Mouse (Mus musculus) hindbrain, embryonic 11.5 days (tissue): ENCODE measurements at regions not wholly inside any gene's neighbourhood (a gene's known extent, or its start where the extent isn't known, plus 50 kb on each side); places are given as distances from the start of the nearest gene placed in this dataset.

Source experiments
- ATAC-seq: fragments of 200-750 bp; cut with Nextera tagmentation; 2 replicates; pipeline ENCODE4 v1.8.0; 2017; ENCODE audit warnings: mild to moderate bottlenecking, moderate TSS enrichment, moderate library complexity; ENCODE audit not compliant: low FRiP score
- DNase-seq: peaks from one replicate; pipeline ENCODE4 v3.0.0-alpha.2; 2015; ENCODE audit warnings: low spot score
- H3K27ac ChIP-seq: fragments of 300-500 bp; sonication (generic); 2 replicates; pipeline ENCODE4 v1.5.1; 2014; ENCODE audit warnings: mild to moderate bottlenecking, low read depth, low read length
- H3K27me3 ChIP-seq: fragments of 300-500 bp; sonication (generic); 2 replicates; pipeline ENCODE4 v1.6.1; 2014; ENCODE audit warnings: mild to moderate bottlenecking, low read length, moderate library complexity, mixed read lengths; ENCODE audit not compliant: control insufficient read depth, insufficient read depth
- H3K36me3 ChIP-seq: fragments of 300-500 bp; sonication (generic); 2 replicates; pipeline ENCODE4 v1.6.1; 2014; ENCODE audit warnings: mild to moderate bottlenecking, low read length, moderate library complexity, mixed read lengths; ENCODE audit not compliant: control insufficient read depth, insufficient read depth
- H3K4me1 ChIP-seq: fragments of 300-500 bp; sonication (generic); replicated peaks from 2 replicates; pipeline ENCODE4 v1.6.1; 2014; ENCODE audit warnings: low read length, mixed read lengths; ENCODE audit not compliant: control insufficient read depth, insufficient read depth
- H3K4me2 ChIP-seq: fragments of 300-500 bp; sonication (generic); replicated peaks from 2 replicates; pipeline ENCODE4 v1.6.1; 2014; ENCODE audit warnings: mild to moderate bottlenecking, low read depth, low read length
- H3K4me3 ChIP-seq: fragments of 300-500 bp; sonication (generic); 2 replicates; pipeline ENCODE4 v1.5.1; 2014; ENCODE audit warnings: low read depth, low read length
- H3K9ac ChIP-seq: fragments of 300-500 bp; sonication (generic); 2 replicates; pipeline ENCODE4 v1.6.1; 2014; ENCODE audit warnings: low read depth, low read length
- H3K9me3 ChIP-seq: fragments of 300-500 bp; sonication (generic); 2 replicates; pipeline ENCODE4 v1.6.1; 2016; ENCODE audit warnings: low read length; ENCODE audit not compliant: control insufficient read depth
- WGBS: fragments of 180-500 bp; shearing (Covaris S2); extraction: QIAGEN DNeasy Blood & Tissue Kit; methylation state at CpG from one replicate; pipeline ENCODE4 v1.1.7; 2014; 5-methylcytosine and 5-hydroxymethylcytosine counted together

DNA sequence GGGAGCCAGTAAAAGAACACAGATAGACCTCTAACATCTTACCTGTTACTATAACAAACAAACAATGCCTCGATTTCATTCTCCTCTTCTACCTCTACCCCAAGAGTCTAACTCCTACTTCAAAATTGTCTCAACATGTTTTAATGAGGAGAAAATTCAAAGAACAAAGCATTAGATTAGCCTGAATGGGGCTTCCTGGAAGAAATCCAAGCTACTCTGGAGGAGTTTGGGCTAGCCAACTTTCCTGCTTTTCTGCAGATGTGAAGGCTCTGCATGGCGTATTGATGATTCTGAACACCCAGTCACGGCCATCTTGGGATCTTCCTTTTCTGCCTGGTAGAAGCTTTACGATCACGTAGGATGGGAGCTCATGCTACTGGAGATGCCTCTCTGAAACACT, 62.9 kb upstream of the Boc start:
- WGBS: 87% methylated on average over 5 of the region's 5 CpGs

GRCm38 (mm10) chr16:44620536-44620935, 61.8 kb upstream of the Boc start:
- no peaks in the 10 kb centered on the region for H3K9me3 ChIP-seq
- no peaks in the 10 kb centered on the region for H3K4me1 ChIP-seq
- no peaks in the 10 kb centered on the region for H3K36me3 ChIP-seq
- WGBS: 91% methylated on average over 2 of the region's 2 CpGs
- no peaks in the 10 kb centered on the region for H3K27me3 ChIP-seq
- H3K4me3 ChIP-seq: no peak overlapping the region
- DNase-seq (no peak), ATAC-seq (no peak)
- no peak overlapping the region for H3K9ac ChIP-seq
- no peak overlapping the region for H3K4me2 ChIP-seq
- H3K27ac ChIP-seq: no peak overlapping the region

More for the DNA sequence above, 62.9 kb upstream of the Boc start:
- DNase-seq (no peak), ATAC-seq (no peak)
- H3K27ac ChIP-seq: no peak overlapping the region
- H3K27me3 ChIP-seq: no peaks in the 10 kb centered on the region
- no peak overlapping the region for H3K4me2 ChIP-seq
- H3K36me3 ChIP-seq: no peaks in the 10 kb centered on the region
- no peaks in the 10 kb centered on the region for H3K9me3 ChIP-seq
- H3K9ac ChIP-seq: no peak overlapping the region
- H3K4me3 ChIP-seq: no peak overlapping the region
- no peaks in the 10 kb centered on the region for H3K4me1 ChIP-seq

DNA sequence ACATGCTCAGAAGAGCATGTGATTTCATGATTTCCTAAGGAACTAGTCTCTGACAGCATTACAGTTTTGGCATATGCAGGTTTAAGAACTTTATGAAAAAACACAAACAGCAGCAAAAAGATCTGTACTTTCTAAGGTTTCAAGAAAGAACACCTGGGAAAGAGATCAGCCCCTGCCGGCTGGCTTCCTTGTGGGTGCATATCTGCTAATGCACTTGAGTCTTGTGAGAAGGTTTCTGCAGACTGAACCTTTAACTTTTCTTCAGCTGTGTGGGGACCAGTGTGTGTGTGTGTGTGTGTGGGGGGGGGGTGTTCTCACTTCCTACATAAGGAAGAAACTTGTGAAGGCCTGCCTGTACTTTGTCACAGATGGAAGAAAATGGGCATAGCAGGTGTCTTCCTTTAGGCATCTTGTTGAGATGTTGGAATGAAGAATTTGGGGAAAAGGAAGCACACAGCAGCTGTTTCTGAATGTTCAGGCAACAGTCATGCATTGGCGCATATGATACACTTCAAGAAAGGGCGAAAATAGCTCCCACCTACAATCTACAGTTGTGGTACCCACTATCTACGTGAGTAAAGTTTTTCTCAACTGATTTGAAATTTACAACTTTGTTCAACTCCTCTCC, 60.9 kb upstream of the Boc start:
- ATAC-seq: no peak
- H3K36me3 ChIP-seq: no peaks in the 10 kb centered on the region
- no peak overlapping the region for H3K4me2 ChIP-seq
- no peaks in the 10 kb centered on the region for H3K9me3 ChIP-seq
- no peaks in the 10 kb centered on the region for H3K27me3 ChIP-seq
- H3K27ac ChIP-seq: no peak overlapping the region
- WGBS: 86% methylated on average over 4 of the region's 4 CpGs
- H3K4me1 ChIP-seq: no peaks in the 10 kb centered on the region
- H3K9ac ChIP-seq: no peak overlapping the region
- no peak for DNase-seq
- H3K4me3 ChIP-seq: no peak overlapping the region

DNA sequence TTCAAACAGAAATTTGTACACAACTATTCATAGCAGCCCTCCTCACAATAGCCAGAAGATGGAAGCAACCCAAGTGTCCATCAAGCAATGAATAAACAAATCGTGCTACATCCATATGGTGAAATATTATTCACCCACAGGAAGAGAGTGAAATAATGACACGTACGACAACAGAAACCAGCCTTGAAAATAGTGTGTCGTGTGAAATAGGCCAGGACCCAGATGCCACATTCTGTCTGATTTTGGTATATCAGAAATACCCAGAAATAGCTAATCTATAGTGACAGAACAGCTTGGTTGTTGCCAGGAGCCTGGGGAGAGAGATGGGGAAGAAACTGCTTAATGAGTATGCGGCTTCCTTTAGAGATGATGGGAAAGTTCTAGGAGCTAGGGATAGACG, 58.3 kb upstream of the Boc start:
- Histone ChIP-seq H3K9me3 (no peaks in the 10 kb centered on the region), H3K36me3 (no peaks in the 10 kb centered on the region), H3K4me3 (no peak overlapping the region), H3K27me3 (no peaks in the 10 kb centered on the region), H3K9ac (no peak overlapping the region), H3K4me1 (no peaks in the 10 kb centered on the region), H3K27ac (no peak overlapping the region), H3K4me2 (no peak overlapping the region)
- WGBS: 77% methylated on average over 6 of the region's 6 CpGs
- ATAC-seq (no peak), DNase-seq (no peak)

DNA sequence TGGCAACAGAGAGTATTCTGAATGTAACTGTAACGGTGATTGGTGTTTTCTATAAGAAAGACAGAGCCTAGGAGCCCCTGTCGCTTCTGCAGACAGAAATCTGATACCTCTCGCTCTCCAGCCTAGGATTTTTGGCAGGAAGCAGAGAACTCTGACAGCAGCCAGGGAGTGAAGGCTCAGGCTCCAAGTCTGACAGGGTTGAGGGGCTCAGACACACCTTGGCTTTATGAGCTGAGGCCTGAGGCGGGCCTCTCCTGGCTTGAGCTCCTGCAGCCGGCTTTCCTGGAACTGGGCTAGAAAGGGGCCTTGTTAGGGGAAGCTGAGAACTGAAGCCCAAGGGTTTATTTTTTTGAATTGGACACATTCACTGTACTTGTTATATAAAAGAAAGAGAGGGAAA, 57.7 kb upstream of the Boc start:
- DNase-seq (no peak), ATAC-seq (no peak)
- H3K27ac ChIP-seq: no peak overlapping the region
- H3K9ac ChIP-seq: no peak overlapping the region
- H3K4me3 ChIP-seq: no peak overlapping the region
- no peaks in the 10 kb centered on the region for H3K27me3 ChIP-seq
- no peak overlapping the region for H3K4me2 ChIP-seq
- H3K9me3 ChIP-seq: no peaks in the 10 kb centered on the region
- H3K36me3 ChIP-seq: no peaks in the 10 kb centered on the region
- 33% methylated on average over 5 of the region's 5 CpGs for whole genome bisulfite sequencing
- no peaks in the 10 kb centered on the region for H3K4me1 ChIP-seq

DNA sequence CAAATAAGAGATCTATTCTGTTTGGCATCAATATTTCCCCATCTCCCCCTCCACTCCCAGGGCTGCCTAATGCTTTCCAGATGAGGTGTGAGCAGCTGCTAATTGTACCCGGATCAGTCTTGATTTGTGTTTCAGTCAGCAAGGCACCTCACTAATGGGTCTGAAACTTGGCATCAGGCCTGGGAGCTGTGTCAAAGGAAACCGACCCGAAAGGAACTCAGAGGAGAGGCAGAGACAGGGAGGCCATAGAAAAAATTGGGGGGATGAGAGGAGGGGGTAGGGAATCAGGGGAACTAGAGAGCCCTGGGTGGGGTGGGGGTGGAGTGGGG, 57.1 kb upstream of the Boc start:
- H3K4me3 ChIP-seq: no peak overlapping the region
- H3K27ac ChIP-seq: no peak overlapping the region
- no peaks in the 10 kb centered on the region for H3K36me3 ChIP-seq
- 51% methylated on average over 3 of the region's 3 CpGs for WGBS
- DNase-seq: peak; percentile 39
- H3K9me3 ChIP-seq: no peaks in the 10 kb centered on the region
- H3K9ac ChIP-seq: no peak overlapping the region
- H3K4me2 ChIP-seq: no peak overlapping the region
- H3K27me3 ChIP-seq: no peaks in the 10 kb centered on the region
- no peaks in the 10 kb centered on the region for H3K4me1 ChIP-seq
- ATAC-seq: 0 out of 2 replicates have a peak, but pooled peaks have one; percentile 53

DNA sequence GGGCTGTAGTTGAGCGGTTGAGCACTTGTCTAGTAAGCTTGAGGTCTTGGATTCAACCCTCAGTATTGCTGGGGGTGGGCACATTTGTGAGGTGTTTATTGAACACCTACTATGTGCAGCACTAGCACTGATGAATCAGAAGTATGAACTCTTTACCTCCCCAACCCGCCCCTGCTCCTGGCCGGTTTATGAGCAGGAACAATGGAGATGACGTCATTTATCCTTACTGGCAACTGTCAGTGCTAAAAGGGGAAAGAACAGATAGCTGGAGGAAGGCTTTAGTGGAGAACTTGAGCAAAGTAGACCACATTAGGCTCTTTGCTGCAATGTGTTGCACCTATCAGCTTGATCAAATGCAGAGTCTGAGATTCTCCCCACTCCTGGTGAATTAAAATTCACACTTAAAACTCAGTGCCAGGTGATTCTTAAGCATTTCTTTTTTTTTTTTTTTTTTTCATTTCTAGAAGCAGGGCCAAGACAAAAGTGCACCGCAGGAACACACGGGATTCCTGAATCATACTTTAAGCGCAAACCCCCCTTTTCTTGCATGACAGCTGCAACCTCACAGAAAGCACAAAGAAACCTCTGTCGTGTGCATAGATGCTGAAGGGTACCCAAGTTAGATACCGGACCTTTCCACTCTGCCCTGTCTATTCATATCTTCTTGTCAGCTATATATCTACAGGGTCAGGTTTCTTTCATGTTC, 56.6 kb upstream of the Boc start:
- no peak overlapping the region for H3K9ac ChIP-seq
- no peaks in the 10 kb centered on the region for H3K27me3 ChIP-seq
- H3K27ac ChIP-seq: no peak overlapping the region
- H3K4me3 ChIP-seq: no peak overlapping the region
- H3K4me2 ChIP-seq: no peak overlapping the region
- ATAC-seq: no peak
- WGBS: 64% methylated on average over 9 of the region's 9 CpGs
- H3K36me3 ChIP-seq: no peaks in the 10 kb centered on the region
- no peaks in the 10 kb centered on the region for H3K4me1 ChIP-seq
- H3K9me3 ChIP-seq: no peaks in the 10 kb centered on the region
- no peak for DNase-seq

DNA sequence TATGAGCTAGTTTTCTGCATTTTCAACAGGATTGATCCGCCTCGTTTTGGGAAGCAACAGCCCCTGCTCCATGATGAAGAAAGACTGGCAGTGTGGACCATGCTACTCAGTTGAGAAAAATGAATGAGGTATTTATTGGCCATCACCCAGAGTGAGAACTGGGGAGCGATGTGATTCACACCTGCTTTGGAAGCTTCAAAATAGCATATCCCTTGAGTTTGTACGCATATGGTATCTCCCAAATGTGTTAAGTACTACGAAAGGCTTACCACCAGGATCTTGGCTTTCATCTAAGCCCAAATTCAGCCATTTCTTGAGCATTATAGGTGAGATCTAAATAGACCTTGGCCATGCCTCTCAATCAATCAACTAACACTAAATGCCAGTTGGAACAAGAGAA, 55.5 kb upstream of the Boc start:
- WGBS: 91% methylated on average over 5 of the region's 5 CpGs
- no peak for ATAC-seq

DNA sequence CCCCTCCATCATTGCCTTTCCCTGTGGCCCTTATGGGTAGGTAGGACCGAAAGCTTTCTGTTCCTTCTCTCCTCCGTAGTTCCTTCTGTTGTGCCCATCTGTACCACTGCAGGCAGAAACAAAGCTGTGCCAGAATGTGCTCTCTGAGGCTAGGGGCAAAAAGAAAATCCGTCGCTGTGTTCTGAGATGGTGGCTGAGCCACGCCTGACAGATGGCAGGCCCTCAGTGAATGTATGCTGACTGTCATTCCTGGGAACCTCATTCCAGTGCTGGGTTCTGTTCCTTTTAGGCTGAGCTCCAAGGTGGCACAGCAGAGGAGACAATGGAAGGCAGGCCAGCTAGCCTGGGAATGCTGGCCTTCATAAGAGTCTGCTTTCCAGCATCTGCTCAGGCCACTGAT, 54.0 kb upstream of the Boc start:
- Histone ChIP-seq H3K4me3 (no peak overlapping the region), H3K27me3 (no peaks in the 10 kb centered on the region), H3K9me3 (no peaks in the 10 kb centered on the region), H3K36me3 (no peaks in the 10 kb centered on the region), H3K27ac (no peak overlapping the region), H3K4me2 (no peak overlapping the region), H3K9ac (no peak overlapping the region), H3K4me1 (no peaks in the 10 kb centered on the region)
- DNase-seq: no peak
- 77% methylated on average over 5 of the region's 5 CpGs for WGBS
- ATAC-seq: no peak

More for the DNA sequence above, 55.5 kb upstream of the Boc start:
- no peaks in the 10 kb centered on the region for H3K27me3 ChIP-seq
- H3K9ac ChIP-seq: no peak overlapping the region
- no peaks in the 10 kb centered on the region for H3K9me3 ChIP-seq
- no peak overlapping the region for H3K27ac ChIP-seq
- H3K36me3 ChIP-seq: no peaks in the 10 kb centered on the region
- DNase-seq: no peak
- H3K4me2 ChIP-seq: no peak overlapping the region
- no peaks in the 10 kb centered on the region for H3K4me1 ChIP-seq
- no peak overlapping the region for H3K4me3 ChIP-seq
